Mouse (Mus musculus): ENCODE data around the gene Sept11. TPM values are rescaled to one million over a fixed set of nuclear protein-coding genes. Genes with fewer than 3 reads are reported as not detected.
A peak's percentile ranks its signal among the peaks of the same experiment; 100 is the strongest.

Sept11 gene
- 32.8 and 46.8 TPM in 2 replicates for polyA plus RNA-seq (2012; rRNA removed)

DNA sequence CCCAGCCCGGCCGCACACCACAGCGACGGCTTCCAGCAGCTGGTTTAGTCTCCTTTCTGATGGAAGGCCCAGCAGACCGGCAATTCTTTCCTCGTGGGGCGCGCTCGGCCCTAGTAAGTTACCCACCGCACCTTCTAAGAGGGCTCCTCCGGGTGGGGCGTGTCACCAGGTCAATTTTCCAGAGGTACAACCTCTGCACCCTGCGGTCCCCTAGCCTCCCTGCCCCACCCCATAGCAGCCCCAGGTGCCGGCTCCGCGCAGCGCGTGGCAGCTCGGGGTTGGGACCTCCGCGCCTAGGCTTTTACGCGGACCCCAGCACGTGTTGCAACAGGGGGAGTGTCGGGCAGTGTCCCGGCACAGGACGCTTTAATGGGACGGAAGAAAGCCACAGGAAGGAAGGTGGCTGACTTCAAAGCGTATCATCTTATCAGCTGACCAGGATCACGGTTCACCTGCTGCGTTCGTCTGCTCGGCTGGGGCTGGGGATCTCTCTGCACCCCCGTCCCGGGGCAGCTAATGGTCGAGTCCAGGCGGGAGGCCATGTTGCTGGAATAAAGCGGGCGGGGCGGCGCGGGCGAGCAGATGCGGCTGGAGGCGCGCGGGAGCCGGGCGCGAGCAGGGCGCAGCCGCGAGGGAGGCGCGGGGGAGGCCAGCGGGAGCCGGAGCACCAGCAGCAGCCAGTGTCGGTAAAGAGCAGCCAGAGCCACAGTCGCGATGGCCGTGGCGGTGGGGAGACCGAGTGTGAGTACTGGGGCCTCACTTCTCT is at the start of gene Sept11:
TSS of gene Sept11 (plus strand) at position 581 of the 766 bp plus-strand sequence.
- under 1% methylated on average over 63 of the region's 63 CpGs for WGBS
- H3K4me1 ChIP-seq (ENCODE audit: control insufficient read depth, insufficient read depth, low read length): peaks cover 10% of the 10 kb centered on the region
- DNase-seq: peak; percentile 92
- H3K4me3 ChIP-seq (replicated peaks; ENCODE audit: extremely low read depth, low read depth, low read length): peak within 1 kb of the TSS; percentile 91
- TF ChIP-seq CTCF (IDR thresholded peaks at IDR 0.05; ENCODE audit: insufficient read depth, low read length) (no peak), POLR2A (IDR thresholded peaks at IDR 0.05; ENCODE audit: borderline replicate concordance, extremely low read depth, low read depth, low read length) (peak; percentile 64; the same call in 1 of the 2 replicates)

DNA sequence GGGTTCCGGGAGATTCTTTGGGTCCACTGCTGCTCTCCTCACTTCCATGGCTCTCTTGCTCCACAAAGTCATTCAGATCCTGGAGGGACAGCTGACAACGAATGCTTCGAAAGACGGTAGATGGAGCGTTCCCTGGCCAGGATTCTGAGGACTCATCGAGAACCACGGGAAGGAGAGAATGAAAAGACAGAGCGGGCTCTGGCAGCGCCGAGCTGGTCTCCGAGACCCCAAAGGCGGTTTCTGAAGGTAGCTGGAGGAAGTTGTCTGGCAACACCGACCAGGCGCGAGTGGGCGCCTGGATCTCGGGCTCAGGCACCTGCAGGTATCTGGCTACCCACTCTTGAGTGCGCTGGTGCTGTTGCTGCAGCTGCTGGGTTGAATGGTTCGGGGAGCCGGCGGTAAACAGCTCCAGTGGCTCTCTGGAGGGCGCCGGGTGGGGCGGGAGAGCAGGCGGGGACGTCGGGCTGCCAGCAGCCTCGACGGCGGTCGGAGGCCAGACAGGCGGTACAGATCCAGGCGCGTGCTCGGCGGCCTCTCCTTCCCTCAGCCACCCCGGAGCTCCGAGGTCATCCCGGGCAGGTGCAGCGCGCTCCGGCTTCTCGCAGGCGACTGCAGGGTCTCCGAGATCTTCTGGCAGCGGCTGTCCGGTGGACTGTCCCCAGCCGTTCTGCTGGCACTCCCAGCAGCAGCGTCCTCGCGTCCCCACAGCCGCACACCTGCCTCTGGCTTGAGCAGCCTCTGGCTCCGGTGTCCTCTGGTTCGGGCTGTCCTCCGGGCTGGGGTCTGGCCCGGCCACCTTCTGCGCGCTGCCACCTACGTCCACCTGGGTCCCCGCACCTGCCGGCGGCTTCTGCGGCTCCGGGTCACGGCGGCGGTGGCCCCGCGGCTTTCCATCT is 49.3 kb upstream of the Sept11 start:
- 4% methylated on average over 69 of the region's 69 CpGs for WGBS
- H3K4me1 ChIP-seq (ENCODE audit: control insufficient read depth, insufficient read depth, low read length): peaks cover 5% of the 10 kb centered on the region
- peak overlapping the region; percentile 55 for H3K4me3 ChIP-seq (replicated peaks; ENCODE audit: extremely low read depth, low read depth, low read length)
- no peak for TF ChIP-seq POLR2A (IDR thresholded peaks at IDR 0.05; ENCODE audit: borderline replicate concordance, extremely low read depth, low read depth, low read length)
- TF ChIP-seq CTCF (IDR thresholded peaks at IDR 0.05; ENCODE audit: insufficient read depth, low read length): no peak
- peak; percentile 32 for DNase-seq

DNA sequence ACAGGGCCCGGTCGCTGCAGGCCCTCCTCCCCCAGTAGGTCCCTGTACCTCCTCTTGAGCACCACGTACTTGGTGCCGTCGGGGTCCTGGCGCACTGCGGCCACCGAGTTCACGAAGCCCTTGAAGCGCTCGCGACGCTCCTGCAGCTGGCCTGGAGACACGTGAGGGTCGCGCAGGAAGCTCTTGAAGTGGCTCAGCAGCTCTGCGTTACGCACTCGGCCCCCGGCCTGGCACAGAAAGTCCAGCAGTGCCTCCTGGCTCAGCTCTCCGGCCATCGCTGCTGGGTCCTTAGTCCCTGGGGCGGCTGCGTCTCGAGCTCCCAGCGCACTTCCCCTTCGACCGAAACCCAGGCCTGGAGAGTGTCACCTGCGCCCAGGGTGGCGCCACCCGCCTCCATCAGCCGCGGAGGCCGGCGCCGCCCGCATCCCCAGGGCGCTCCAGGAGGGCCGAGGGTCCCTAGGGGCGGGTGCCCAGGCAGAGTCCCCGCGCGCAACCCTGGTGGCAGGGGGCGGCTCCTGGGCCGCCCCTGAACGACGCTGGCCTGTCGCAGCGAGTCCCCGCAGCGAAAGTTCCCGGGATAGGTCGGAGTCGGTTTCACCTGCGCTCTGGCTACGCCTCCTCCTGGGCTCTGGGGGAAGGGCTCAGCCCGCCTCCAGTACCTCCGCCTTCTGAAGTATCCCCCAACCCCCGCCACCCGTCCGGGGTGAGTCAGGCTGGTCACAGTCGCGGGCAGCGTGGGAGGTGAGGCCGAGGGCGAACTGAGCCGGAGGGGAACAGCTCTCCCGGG is 48.5 kb upstream of the Sept11 start, which contains the start of gene Sowahb:
TSS of gene Sowahb (minus strand) at position 439 of the 787 bp plus-strand sequence.
- H3K4me1 ChIP-seq (ENCODE audit: control insufficient read depth, insufficient read depth, low read length): peaks cover 5% of the 10 kb centered on the region
- 1% methylated on average over 68 of the region's 68 CpGs for WGBS
- peak; percentile 76 for DNase-seq
- 0 out of 2 replicates have a peak, but pooled peaks have one; percentile 10 for TF ChIP-seq POLR2A (IDR thresholded peaks at IDR 0.05; ENCODE audit: borderline replicate concordance, extremely low read depth, low read depth, low read length)
- TF ChIP-seq CTCF (IDR thresholded peaks at IDR 0.05; ENCODE audit: insufficient read depth, low read length): no peak
- H3K4me3 ChIP-seq (replicated peaks; ENCODE audit: extremely low read depth, low read depth, low read length): peak within 1 kb of the TSS; percentile 55

DNA sequence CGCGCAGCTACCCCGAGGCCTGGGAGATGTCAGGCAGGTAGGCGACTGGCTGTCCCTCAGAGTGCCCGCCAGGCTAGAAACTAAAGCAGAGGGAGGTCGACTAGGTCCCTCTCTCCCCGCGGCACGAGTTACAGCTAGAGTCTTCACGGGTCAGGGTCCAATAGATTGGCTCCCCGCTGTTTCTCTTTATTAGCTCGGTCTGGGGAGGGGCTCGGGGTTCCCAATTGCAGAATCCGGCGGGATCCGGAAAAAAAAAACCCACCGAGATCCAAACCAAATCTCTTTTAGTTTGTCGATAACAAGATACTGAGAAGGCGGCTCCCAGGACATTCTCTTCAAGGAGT is 47.9 kb upstream of the Sept11 start:
- no peak for DNase-seq
- WGBS: 7% methylated on average over 19 of the region's 19 CpGs
- TF ChIP-seq CTCF (IDR thresholded peaks at IDR 0.05; ENCODE audit: insufficient read depth, low read length) (no peak), POLR2A (IDR thresholded peaks at IDR 0.05; ENCODE audit: borderline replicate concordance, extremely low read depth, low read depth, low read length) (no peak)
- H3K4me3 ChIP-seq (replicated peaks; ENCODE audit: extremely low read depth, low read depth, low read length): peak overlapping the region; percentile 52
- peaks cover 5% of the 10 kb centered on the region for H3K4me1 ChIP-seq (ENCODE audit: control insufficient read depth, insufficient read depth, low read length)

DNA sequence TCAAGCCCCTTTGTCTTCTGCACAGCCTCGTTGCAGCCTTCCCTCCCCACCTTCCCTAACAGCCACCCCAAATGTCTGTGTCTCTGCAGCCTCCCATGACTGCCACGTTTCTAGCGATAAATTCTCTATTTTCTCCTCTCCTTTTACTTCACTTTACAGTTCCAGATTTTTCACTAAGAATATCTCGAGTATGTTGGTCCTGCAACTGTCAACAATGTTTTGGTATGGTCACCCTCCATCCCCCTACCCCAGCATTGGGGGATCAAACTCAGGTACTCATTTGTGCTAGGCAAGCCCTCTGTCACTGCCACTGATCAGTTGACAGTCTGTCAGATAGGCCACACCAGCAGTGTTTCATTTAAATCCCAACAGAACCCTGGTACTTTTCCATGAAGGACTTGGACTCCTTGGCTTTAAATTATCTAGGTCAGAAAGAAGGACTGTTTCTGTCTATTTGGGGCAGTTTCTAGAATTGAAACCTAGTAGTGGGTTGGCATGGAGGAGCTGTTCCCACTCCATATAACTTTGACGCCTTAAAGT is 46.9 kb upstream of the Sept11 start:
- no peak for TF ChIP-seq POLR2A (IDR thresholded peaks at IDR 0.05; ENCODE audit: borderline replicate concordance, extremely low read depth, low read depth, low read length)
- TF ChIP-seq CTCF (IDR thresholded peaks at IDR 0.05; ENCODE audit: insufficient read depth, low read length): no peak
- H3K4me1 ChIP-seq (ENCODE audit: control insufficient read depth, insufficient read depth, low read length): peaks cover 5% of the 10 kb centered on the region
- 62% methylated on average over 5 of the region's 5 CpGs for WGBS

DNA sequence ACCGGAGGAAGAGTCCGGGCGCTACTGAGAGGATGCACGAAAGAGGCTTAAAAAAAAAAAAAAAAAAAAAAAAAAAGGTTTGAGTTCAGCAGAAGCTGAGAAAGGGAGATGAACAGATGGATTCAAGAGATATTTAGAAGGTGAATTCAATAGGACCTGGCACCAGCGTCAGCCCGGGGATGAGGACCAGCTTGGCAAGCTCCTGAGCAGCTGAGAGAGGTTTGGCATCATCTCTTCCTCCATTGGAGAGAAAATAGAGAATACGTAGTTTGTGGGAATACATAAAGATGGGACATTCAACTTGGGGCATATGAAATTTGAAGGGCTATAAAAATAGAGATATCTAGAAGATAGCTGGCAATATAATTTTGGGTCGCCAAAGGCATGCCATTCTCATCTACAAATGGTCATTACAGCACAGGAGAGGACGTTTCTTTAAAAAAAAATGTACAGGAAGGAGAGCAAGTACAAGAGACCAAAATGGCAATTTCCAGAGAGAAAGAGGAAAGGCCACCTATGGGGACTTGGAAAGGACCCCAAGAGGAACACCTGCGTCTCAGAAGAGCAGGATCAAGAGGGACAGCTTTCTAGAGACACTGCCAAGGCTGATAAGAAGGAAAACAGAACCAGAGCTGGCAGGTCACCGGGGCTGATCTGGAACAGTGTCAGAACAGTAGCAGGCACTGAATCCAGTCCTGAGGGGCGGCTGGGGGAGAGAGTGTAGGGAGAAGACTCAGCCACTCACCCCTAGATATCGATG is 44.6 kb upstream of the Sept11 start:
- no peak for TF ChIP-seq CTCF (IDR thresholded peaks at IDR 0.05; ENCODE audit: insufficient read depth, low read length)
- TF ChIP-seq POLR2A (IDR thresholded peaks at IDR 0.05; ENCODE audit: borderline replicate concordance, extremely low read depth, low read depth, low read length): no peak
- WGBS: 65% methylated on average over 13 of the region's 13 CpGs
- H3K4me1 ChIP-seq (ENCODE audit: control insufficient read depth, insufficient read depth, low read length): peaks cover 3% of the 10 kb centered on the region; the same call in 1 of the 2 replicates
- H3K4me3 ChIP-seq (replicated peaks; ENCODE audit: extremely low read depth, low read depth, low read length): no peak overlapping the region
- no peak for DNase-seq

More for the DNA sequence above, 46.9 kb upstream of the Sept11 start:
- no peak for DNase-seq
- no peak overlapping the region for H3K4me3 ChIP-seq (replicated peaks; ENCODE audit: extremely low read depth, low read depth, low read length)

DNA sequence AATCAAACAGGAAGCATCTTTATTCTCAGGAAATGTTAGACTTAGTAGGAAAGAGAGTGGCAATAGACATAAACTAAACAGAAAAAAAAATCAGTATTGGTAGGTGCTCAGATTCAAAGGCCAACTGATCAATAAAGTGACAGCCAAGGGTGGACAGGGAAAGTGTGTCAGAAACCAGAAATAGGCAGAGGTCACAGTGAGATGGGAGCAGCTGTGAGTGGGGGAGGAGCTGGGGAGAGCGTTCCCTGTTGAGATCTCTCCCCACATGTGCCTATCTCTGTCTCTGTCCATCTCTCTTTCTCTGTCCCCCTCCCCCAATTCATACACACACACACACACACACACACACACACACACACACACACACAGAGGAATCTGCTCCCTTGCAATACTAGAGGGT is 43.3 kb upstream of the Sept11 start:
- no peak overlapping the region for H3K4me3 ChIP-seq (replicated peaks; ENCODE audit: extremely low read depth, low read depth, low read length)
- no peak for TF ChIP-seq CTCF (IDR thresholded peaks at IDR 0.05; ENCODE audit: insufficient read depth, low read length)
- DNase-seq: no peak
- 100% methylated on average over 1 of the region's 1 CpGs for WGBS
- H3K4me1 ChIP-seq (ENCODE audit: control insufficient read depth, insufficient read depth, low read length): no peaks in the 10 kb centered on the region

DNA sequence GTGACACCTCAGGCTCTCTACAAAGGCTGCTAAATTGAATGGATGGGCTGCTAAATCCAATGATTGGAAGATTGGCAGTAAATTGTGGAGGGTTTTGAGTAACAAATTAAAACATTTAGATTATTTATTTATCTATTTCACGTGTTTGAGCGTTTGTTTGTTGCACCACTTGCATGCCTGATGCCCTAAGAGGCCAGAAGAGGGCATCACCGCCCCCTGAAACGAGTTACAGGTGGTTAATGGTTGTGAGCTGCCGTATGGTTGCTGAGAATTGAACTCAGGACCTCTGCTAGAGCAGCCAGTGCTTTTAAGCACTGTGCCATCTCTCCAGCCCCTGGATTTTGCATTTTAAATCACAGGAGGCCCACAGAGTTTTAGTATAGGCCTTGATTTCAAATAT is 42.2 kb upstream of the Sept11 start:
- DNase-seq: no peak
- Histone ChIP-seq H3K4me1 (ENCODE audit: control insufficient read depth, insufficient read depth, low read length) (no peaks in the 10 kb centered on the region), H3K4me3 (replicated peaks; ENCODE audit: extremely low read depth, low read depth, low read length) (no peak overlapping the region)
- TF ChIP-seq CTCF (IDR thresholded peaks at IDR 0.05; ENCODE audit: insufficient read depth, low read length): no peak
- TF ChIP-seq POLR2A (IDR thresholded peaks at IDR 0.05; ENCODE audit: borderline replicate concordance, extremely low read depth, low read depth, low read length): no peak
- 66% methylated on average over 5 of the region's 5 CpGs for WGBS
